Mouse (Mus musculus) right cerebral cortex, postnatal 10 days (tissue): Measurements from ENCODE around the gene Gm21974.
"Not testable (repeated sequence)": the region's sequence is repeated elsewhere in the genome, so short reads cannot be mapped to it uniquely, and the experiment has no call there.

Experiments used
- DNase-seq, 2 experiments: peaks; one replicate each; pipeline ENCODE4 v3.0.0; 2021; ENCODE audit warnings: low spot score in 2 of 2

Gene Gm21974

GRCm38 (mm10) chr7:127876467-127877348, 18.5 kb downstream of the Gm21974 start, which contains the start of gene Zfp668:
TSS of gene Zfp668 (minus strand) at chr7:127876828.
- DNase-seq: peak; percentile 94 to 95

DNA sequence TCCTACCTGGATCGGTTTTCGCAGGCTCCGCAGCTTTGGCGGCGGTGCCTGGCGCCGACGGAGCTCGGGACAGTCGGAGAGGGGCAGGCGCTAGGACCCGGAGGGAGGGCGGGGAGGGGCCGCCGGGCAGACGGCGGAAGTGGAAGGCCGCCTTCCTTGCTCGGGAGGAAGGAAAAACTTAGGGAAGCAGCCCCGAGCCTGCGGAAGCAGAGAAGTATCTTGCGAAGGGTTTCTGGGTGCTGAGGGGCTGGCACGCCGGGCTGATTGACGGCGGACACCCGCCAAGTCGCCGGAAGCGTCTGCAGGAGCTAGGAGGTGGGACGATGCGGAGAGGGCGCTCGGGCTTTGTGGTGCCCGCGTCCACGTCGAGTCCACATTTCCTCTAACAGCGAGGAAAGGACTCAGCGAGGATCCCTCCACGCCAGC, 19.2 kb downstream of the Gm21974 start, which contains the start of gene Zfp646:
Gene Zfp646 (plus strand): TSS at position 181 of the 426 bp plus-strand sequence.
- peak; percentile 81 to 86 for DNase-seq

DNA sequence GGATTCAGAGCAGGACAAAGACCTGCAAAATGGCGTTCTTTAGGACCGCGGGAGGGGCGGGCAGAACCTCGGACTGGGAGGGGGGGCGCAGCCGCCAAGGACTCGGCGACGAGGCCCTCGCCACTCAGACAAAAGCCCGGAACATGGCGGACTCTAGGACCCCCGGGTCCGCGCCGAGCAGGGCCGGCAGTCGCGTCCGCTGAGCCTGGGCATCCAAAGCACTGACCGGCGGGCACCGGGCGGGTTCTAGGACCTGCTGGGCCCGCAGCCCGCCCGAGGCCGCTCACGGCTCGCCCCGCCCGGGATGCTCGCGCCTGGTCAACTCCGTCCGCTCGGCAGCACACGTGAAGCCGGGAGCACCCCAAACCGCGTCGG, 19.6 kb downstream of the Gm21974 start:
- DNase-seq: peak; percentile 96 to 97

- no peak for DNase-seq
Measured at GRCm38 (mm10) chr7:127874812-127875626, 20.2 kb downstream of the Gm21974 start.

GRCm38 (mm10) chr7:127870136-127870821, 25.0 kb downstream of the Gm21974 start:
- no peak for DNase-seq

DNA sequence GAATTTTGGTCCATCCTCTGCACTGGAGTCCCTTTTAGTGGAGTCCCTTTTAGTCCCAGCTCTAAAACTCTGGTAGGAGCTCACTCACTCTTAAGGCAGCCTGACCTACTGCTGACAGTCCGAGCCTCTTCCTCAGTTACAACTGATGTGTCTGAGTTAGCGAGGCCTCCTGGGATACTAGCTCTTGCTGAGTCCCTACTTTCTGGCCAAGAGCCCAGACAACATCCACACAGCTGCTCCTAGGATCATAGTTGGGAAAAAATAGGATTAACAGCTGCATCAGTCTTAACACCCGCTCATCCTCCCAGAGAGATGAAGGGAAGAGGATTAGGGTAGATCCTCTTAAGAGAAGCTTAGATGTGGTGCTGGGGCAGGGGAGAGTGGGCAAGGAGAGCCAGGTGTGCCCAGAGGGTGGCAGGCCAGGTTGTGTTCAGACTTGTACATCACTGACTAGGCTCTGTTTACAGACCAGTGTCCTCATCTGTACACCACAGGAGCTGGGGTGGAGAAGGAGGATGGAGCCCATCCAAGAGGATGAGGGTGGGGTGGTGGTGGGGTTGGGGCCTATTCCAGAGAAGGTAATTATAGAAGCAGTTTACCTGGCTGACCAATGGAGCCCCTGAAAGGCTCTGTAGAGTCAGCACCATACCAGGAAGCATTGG, 26.0 kb downstream of the Gm21974 start:
- DNase-seq: peak in 1 of 2 experiments; percentile 75

DNA sequence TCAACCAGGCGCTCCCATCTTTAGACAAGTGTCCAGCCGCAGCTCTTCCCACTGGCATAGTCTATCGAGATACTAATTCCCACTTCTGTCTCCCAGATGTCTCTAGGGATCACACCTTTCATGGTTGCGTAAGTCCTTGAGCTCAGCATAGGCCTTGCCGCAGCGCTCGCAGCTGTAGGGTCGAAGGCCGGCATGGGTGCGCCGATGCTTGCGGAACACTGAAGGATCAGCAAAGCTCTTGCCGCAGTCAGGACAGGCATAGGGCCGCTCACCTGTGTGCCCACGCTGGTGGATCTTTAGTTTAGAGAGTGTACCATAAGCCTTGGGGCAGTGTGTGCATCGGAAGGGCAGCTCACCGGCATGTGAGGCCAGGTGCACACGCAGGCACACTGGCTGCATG, 27.6 kb downstream of the Gm21974 start:
- no peak for DNase-seq

GRCm38 (mm10) chr7:127866434-127866833, 28.8 kb downstream of the Gm21974 start:
- no peak for DNase-seq

DNA sequence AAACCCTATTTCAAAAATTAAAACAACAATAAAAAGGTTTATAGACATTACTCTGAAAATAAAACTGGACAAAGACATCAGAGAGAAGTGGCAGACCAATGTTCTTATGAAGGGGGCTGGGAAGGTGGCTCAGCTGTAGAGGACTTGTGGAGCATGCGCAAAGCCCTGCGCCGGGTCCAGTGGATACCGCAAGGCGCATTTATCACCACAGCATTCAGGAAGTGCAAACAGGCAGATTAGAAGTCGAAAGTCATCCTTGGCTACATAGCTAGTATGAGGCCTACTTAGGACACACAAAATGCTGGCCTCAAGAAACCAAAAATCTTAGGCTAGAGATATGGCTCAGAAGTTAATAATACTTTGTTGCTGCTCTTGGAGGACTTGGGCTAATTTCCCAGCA, 37.0 kb downstream of the Gm21974 start:
- DNase-seq: no peak

DNA sequence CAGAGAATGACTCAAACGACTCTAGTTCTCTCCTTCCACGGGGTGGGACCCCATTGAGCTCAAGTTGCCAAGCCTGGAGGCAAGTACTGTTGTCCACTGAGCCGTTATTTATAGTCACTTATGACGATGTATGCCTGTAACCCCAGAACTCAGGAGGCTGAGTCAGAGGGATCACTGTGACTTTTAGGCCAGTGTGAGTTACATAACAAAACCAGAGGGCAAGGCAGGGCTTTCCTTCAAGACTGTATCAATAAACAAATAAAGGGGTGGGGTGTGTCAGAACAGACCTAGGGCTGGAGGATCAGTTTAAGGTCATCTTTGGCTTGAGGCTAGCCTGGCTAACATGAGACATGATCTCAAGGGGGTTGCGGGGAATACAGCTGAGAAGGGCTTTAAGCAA, 44.3 kb downstream of the Gm21974 start:
- no peak for DNase-seq

DNA sequence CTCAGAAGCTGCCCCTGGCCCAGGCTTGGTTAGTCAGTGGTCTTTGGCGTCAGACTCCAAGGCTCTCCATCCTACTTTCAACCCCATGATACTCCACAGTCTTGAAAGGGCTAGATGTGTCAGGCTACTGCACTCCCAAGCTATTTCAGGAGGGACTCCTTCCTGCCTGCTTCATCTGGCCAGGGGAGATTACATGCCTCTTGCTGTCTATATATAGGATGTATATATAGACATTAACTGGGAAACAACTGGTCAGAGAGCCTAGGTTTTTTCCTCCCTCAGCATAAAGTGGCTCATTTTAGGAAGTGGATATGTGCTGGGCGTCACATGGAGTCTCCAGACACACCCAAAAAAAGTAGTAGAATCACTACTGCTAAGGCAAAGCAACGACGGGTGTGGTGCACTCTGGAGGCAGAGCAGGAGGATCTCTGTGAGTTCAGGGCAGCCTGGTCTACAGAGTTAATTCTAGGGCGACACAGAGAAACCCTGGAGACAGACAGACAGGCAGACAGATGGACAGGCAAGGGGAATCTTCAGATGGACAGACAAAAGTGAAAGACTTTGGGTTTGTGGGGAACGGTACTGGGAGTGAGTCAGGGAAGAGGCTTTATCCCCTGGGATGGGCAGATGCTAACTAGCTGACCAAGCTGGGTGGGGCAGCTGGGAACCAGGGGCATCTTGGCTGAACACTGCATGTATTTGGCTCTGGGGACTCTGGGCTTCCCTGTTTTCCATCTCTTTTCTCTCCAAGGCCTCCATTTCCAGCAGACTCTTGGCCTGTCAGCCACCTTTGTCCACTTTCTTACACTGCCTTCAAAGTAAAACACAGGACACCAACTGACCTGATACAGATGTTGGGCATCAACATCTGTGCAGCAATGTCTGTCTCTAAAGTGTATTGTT, 45.0 kb downstream of the Gm21974 start:
- DNase-seq: no peak

- DNase-seq: peak; percentile 86 to 89
Measured at GRCm38 (mm10) chr7:127842001-127842718, 53.1 kb downstream of the Gm21974 start.

- DNase-seq: peak; percentile 98 to 99
Measured at GRCm38 (mm10) chr7:127841340-127842000, 53.8 kb downstream of the Gm21974 start.

DNA sequence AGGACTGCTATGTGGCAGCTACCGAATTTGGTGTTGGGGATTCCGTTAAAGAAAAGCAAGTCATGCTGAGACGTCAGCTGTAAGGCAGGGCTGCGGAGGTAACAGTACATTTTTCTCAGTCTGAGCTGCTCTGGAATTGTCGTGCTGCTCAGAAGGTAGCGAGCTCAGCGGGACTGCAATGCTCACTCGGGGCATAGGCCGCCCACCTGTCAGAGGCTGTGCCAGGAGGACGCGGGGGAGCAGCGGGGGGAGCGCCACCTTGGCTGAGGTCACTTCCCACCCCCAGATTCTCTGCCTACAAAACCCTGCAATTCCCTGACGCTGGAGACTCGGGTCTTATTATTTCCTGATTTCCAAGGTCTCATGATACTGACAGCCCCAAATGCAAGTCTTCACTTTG, 54.4 kb downstream of the Gm21974 start:
- peak; percentile 73 to 83 for DNase-seq

DNA sequence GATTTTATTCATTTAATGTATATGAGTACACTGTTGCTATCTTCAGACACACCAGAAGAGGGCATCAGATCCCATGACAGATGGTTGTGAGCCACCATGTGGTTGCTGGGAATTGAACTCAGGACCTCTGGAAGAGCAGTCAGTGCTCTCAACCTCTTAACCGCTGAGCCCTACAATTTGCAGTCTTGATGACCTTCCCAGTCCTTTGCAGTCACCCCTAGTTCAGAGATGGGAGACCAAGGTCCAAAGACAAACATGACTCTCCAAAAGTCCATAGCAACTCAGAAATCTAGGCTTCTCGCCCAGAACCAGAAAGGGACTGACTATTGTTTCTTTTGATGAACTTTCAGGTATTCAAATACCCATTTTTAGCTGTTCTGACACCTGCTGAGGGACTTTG, 55.2 kb downstream of the Gm21974 start:
- DNase-seq: not testable (repeated sequence)

DNA sequence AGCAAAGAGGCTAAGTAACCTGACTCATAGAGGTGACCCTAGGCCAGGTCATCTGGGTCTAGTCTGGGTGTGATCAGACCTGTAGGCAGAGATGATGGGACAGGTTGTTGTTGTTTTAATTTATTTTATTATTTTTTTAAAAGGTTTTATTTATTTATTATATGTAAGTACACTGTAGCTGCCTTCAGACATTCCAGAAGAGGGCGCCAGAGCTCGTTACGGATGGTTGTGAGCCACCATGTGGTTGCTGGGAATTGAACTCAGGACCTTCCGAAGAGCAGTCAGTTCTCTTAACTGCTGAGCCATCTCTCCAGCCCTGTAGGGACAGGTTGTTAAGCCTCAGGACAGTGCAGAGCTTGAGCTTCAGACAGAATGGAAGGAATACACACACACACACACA, 57.4 kb downstream of the Gm21974 start:
- DNase-seq: not testable (repeated sequence)

DNA sequence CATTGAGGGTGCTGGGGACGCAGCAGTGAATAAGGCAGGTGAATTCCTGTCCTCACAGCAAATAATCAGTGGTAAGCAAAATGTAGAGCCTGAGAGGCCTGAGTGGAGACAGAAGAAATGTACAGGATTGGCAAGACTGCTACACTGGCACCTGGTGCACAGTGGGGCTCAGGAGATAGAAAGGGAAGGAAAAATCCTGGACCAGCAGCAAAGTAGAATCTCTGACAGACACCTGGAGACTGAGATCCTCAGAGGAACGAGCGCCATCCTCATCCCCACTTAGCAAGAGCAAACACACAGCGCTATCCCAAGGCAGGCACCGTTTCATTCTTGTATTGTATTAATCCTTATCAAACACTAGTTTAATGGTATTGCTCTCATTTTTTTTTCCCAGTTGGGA, 57.8 kb downstream of the Gm21974 start:
- DNase-seq: no peak
